Mouse (Mus musculus) midbrain, embryonic 14.5 days (tissue): ENCODE measurements at regions not wholly inside any gene's neighbourhood (a gene's known extent, or its start where the extent isn't known, plus 50 kb on each side); places are given as distances from the start of the nearest gene placed in this dataset.

Experiments
- ATAC-seq: fragments of 200-750 bp; cut with Nextera tagmentation; 2 replicates; pipeline ENCODE4 v1.8.0; 2017; ENCODE audit warnings: moderate number of reproducible peaks, moderate library complexity; ENCODE audit not compliant: low FRiP score, low TSS enrichment
- DNase-seq: peaks from one replicate; pipeline ENCODE4 v3.0.0-alpha.2; 2015
- H3K27ac ChIP-seq: fragments of 300-500 bp; sonication (generic); replicated peaks from 2 replicates; pipeline ENCODE4 v1.5.1; 2014; ENCODE audit warnings: mild to moderate bottlenecking, low read depth, low read length, moderate library complexity
- H3K27me3 ChIP-seq: fragments of 300-500 bp; sonication (generic); 2 replicates; pipeline ENCODE4 v1.6.1; 2014; ENCODE audit warnings: low read length, control low read depth, mixed read lengths; ENCODE audit not compliant: control insufficient read depth, insufficient read depth
- H3K36me3 ChIP-seq: fragments of 300-500 bp; sonication (generic); 2 replicates; pipeline ENCODE4 v1.6.1; 2014; ENCODE audit warnings: low read length, control low read depth; ENCODE audit not compliant: control insufficient read depth, insufficient read depth
- H3K4me1 ChIP-seq: fragments of 300-500 bp; sonication (generic); 2 replicates; pipeline ENCODE4 v1.6.1; 2014; ENCODE audit warnings: mild to moderate bottlenecking, antibody characterized with exemption, low read length, control low read depth; ENCODE audit not compliant: control insufficient read depth, insufficient read depth
- H3K4me2 ChIP-seq: fragments of 300-500 bp; sonication (generic); 2 replicates; pipeline ENCODE4 v1.6.1; 2014; ENCODE audit warnings: mild to moderate bottlenecking, low read length, moderate library complexity
- H3K4me3 ChIP-seq: fragments of 300-500 bp; sonication (generic); replicated peaks from 2 replicates; pipeline ENCODE4 v1.5.1; 2014; ENCODE audit warnings: low read depth, low read length
- H3K9ac ChIP-seq: fragments of 300-500 bp; sonication (generic); replicated peaks from 2 replicates; pipeline ENCODE4 v1.6.1; 2014; ENCODE audit warnings: mild to moderate bottlenecking, low read length, moderate library complexity
- H3K9me3 ChIP-seq: fragments of 300-500 bp; sonication (generic); 2 replicates; pipeline ENCODE4 v1.6.1; 2016; ENCODE audit warnings: low read length, control low read depth, mixed read lengths; ENCODE audit not compliant: control insufficient read depth
- WGBS: fragments of 180-500 bp; shearing (Covaris S2); extraction: QIAGEN DNeasy Blood & Tissue Kit; methylation state at CpG from one replicate; pipeline ENCODE4 v1.1.7; 2014; 5-methylcytosine and 5-hydroxymethylcytosine counted together

DNA sequence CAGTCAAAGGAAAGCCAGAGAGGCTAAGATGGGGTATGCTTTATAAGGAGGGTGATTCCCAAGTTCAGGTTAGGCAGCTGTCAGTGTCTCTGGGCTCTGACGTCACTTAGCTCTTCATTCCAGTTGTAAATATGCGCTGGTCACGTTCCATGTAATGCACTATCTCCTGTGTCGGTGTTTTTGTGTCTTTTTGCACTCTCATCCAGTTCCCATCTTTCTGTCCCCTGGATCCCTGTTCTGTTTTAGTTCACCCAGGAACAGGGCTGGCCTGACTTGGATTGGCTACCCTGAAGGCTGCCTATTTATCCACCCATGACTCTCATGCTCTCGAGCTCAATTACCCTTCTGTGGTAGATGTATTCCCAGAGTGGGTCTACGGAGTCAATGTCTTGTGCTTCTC, 387.9 kb upstream of the Tmpo start:
- no peak overlapping the region for H3K4me3 ChIP-seq
- no peaks in the 10 kb centered on the region for H3K27me3 ChIP-seq
- no peaks in the 10 kb centered on the region for H3K9me3 ChIP-seq
- H3K9ac ChIP-seq = no peak overlapping the region
- ATAC-seq = no peak
- H3K4me2 ChIP-seq = no peak overlapping the region
- no peaks in the 10 kb centered on the region for H3K4me1 ChIP-seq
- no peak for DNase-seq
- H3K36me3 ChIP-seq = no peaks in the 10 kb centered on the region
- 84% methylated on average over 6 of the region's 6 CpGs for WGBS
- H3K27ac ChIP-seq = no peak overlapping the region

- 29% methylated on average over 7 of the region's 7 CpGs for WGBS
- Histone ChIP-seq H3K36me3 (no peaks in the 10 kb centered on the region), H3K9ac (no peak overlapping the region), H3K4me3 (no peak overlapping the region), H3K9me3 (no peaks in the 10 kb centered on the region), H3K27me3 (no peaks in the 10 kb centered on the region), H3K4me2 (no peak overlapping the region), H3K27ac (no peak overlapping the region), H3K4me1 (no peaks in the 10 kb centered on the region)
- DNase-seq (peak; percentile 55), ATAC-seq (no peak)
Measured at GRCm38 (mm10) chr10:91566116-91566774, 385.1 kb upstream of the Tmpo start.

DNA sequence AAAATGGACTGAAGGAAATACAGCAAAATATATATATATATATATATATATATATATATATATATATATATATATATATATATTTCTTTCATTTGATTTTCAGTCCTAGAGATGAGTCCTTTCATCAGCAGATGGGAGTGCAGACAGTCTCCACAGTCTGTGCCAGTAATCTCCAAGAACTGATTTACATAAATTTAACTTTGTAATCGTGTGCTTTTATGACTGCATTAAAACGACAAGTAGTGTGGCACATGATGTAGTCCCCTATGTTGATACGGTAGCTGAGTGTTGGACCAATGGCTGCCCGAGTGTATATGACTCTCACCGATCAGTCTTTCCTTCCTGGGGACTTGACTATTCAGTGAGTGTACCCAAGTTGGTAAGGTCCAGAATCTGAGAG, 378.2 kb upstream of the Tmpo start:
- Histone ChIP-seq H3K4me3 (no peak overlapping the region), H3K4me2 (no peak overlapping the region), H3K4me1 (no peaks in the 10 kb centered on the region), H3K36me3 (no peaks in the 10 kb centered on the region), H3K27ac (no peak overlapping the region), H3K9me3 (no peaks in the 10 kb centered on the region), H3K27me3 (no peaks in the 10 kb centered on the region), H3K9ac (no peak overlapping the region)
- ATAC-seq = no peak
- DNase-seq = peak; percentile 36
- 50% methylated on average over 5 of the region's 5 CpGs for WGBS

GRCm38 (mm10) chr10:91548071-91548470, 367.0 kb upstream of the Tmpo start:
- Histone ChIP-seq H3K9ac (no peak overlapping the region), H3K9me3 (no peaks in the 10 kb centered on the region), H3K4me1 (peaks cover 16% of the 10 kb centered on the region), H3K36me3 (no peaks in the 10 kb centered on the region), H3K4me2 (no peak overlapping the region), H3K27me3 (no peaks in the 10 kb centered on the region), H3K4me3 (no peak overlapping the region), H3K27ac (no peak overlapping the region)
- 79% methylated on average over 4 of the region's 4 CpGs for WGBS
- DNase-seq (no peak), ATAC-seq (no peak)

- Histone ChIP-seq H3K9me3 (no peaks in the 10 kb centered on the region), H3K27me3 (no peaks in the 10 kb centered on the region), H3K36me3 (no peaks in the 10 kb centered on the region), H3K4me2 (peak overlapping the region; percentile 14; the same call in 1 of the 2 replicates), H3K27ac (peak overlapping the region; percentile 37), H3K4me3 (no peak overlapping the region), H3K4me1 (peaks cover 16% of the 10 kb centered on the region), H3K9ac (no peak overlapping the region)
- WGBS = 18% methylated on average over 9 of the region's 9 CpGs
- peak; percentile 87 for ATAC-seq
- peak; percentile 90 for DNase-seq
Measured at GRCm38 (mm10) chr10:91546140-91546539, 365.0 kb upstream of the Tmpo start.

DNA sequence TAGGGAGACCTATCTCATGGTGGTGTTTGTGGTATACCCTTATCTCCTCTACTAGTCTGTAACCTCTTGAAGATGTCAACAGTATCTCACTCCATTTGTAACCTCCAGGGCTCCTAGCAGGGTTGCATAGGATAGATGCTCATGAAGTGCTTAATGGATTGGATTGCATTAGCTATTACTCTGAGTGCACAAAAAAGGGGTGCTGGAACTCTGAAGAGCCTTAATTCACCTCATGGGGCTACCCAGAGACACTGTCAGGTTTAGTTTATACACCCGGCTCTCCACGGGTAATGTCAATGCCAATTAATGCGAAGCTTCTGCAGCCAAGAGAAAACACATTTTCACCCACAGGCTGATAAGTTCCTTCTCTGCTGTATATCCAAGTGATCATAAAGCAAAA, 364.3 kb upstream of the Tmpo start:
- peaks cover 16% of the 10 kb centered on the region for H3K4me1 ChIP-seq
- H3K27ac ChIP-seq = peak overlapping the region; percentile 37
- H3K4me2 ChIP-seq = no peak overlapping the region
- no peaks in the 10 kb centered on the region for H3K9me3 ChIP-seq
- no peak for ATAC-seq
- 45% methylated on average over 3 of the region's 3 CpGs for WGBS
- H3K4me3 ChIP-seq = no peak overlapping the region
- no peaks in the 10 kb centered on the region for H3K36me3 ChIP-seq
- no peak for DNase-seq
- H3K9ac ChIP-seq = no peak overlapping the region
- no peaks in the 10 kb centered on the region for H3K27me3 ChIP-seq

DNA sequence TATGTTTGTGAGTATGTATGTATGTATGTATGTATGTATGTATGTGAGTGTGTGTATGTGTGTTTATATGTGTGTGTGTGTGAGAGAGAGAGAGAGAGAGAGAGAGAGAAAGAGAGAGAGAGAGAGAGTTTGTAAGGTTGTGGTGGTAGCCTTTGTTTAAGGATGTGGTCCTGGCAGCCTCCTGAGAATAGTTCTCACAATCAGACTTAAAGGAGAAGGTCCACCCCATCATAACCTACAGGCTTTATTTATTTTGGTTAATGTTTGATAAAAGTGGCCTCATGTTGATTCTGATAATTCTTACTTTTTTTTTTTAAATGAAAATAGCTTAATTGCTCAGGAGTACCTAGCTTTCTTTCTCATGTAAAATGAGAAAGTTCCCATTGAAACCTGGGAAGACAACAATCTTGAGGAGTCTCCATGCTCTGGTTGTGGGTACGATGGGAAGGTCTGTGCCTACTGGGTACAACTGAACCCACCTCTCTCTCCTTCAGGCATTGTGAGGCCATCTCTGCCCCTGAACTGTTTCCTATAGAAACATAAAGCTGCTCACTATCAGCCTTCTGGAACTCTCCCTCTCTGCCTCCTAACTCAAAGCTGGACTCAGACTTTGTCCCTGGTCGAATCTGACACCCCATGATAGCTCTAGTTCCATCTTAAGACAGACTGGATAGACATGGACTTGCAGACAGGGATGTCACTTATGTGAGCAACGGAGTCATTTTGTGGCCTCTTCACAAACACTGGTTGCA, 362.2 kb upstream of the Tmpo start:
- Histone ChIP-seq H3K9ac (no peak overlapping the region), H3K9me3 (no peaks in the 10 kb centered on the region), H3K4me2 (no peak overlapping the region), H3K27ac (no peak overlapping the region), H3K4me3 (no peak overlapping the region), H3K36me3 (no peaks in the 10 kb centered on the region), H3K4me1 (peaks cover 16% of the 10 kb centered on the region), H3K27me3 (no peaks in the 10 kb centered on the region)
- 88% methylated on average over 3 of the region's 3 CpGs for WGBS
- DNase-seq (no peak), ATAC-seq (no peak)

- Histone ChIP-seq H3K27ac (no peak overlapping the region), H3K9me3 (no peaks in the 10 kb centered on the region), H3K9ac (no peak overlapping the region), H3K36me3 (no peaks in the 10 kb centered on the region), H3K4me3 (no peak overlapping the region), H3K4me2 (no peak overlapping the region), H3K27me3 (no peaks in the 10 kb centered on the region), H3K4me1 (peaks cover 19% of the 10 kb centered on the region)
- WGBS = 5% methylated on average over 9 of the region's 9 CpGs
- no peak for ATAC-seq
- peak; percentile 51 for DNase-seq
Measured at GRCm38 (mm10) chr10:91542201-91542604, 361.1 kb upstream of the Tmpo start.

DNA sequence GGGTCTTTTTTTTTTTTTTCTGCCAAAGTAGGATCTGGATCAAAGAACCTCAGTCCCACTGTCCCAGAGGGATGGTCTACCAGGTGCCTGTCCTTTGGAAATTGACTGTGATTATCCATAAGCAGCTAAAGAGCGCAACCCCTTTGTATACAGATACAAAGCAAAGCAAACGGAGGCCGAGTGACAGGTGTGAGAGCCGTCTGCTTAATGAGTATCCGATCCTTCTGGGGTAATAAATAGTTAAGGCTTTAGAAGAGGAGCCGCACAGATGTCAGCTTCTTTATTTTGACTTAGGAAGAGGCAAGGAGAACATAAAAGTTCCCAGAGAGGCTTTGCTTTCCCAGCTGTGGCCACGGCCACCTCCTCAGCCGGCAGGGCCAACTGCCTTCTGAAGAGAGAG, 356.1 kb upstream of the Tmpo start:
- peak overlapping the region; percentile 26 for H3K27ac ChIP-seq

More for the DNA sequence above, 356.1 kb upstream of the Tmpo start:
- Histone ChIP-seq H3K9me3 (no peaks in the 10 kb centered on the region), H3K4me2 (no peak overlapping the region), H3K27me3 (no peaks in the 10 kb centered on the region), H3K4me3 (no peak overlapping the region), H3K9ac (no peak overlapping the region), H3K4me1 (peaks cover 7% of the 10 kb centered on the region), H3K36me3 (no peaks in the 10 kb centered on the region)
- DNase-seq (peak; percentile 64), ATAC-seq (peak; percentile 53; the same call in 1 of the 2 replicates)
- WGBS = 10% methylated on average over 8 of the region's 8 CpGs
